Mouse (Mus musculus): ENCODE data around the gene Xirp2. TPM values are rescaled to one million over a fixed set of nuclear protein-coding genes. Genes with fewer than 3 reads are reported as not detected.

Gene Xirp2
- total RNA-seq, 1 experiment, result 0.13 TPM

DNA sequence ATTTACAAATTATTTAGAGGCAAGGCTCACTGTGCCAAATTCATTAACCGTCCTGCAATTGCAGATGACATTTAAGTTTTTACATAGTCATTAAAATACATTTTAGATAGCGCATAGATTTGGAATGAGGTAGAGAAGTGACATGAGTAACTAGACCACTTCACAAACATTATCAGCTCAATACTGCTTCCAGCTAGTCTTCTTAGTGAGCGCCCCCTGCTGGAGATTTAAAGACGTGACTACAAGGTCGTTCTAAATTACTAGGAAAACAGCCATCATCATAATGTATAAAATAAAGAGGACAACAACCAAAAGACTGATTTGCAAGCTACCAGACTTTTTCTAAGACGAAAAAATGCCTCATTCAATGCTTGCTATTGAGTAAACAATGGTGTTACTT, 32.0 kb downstream of the Xirp2 start:
- in situ Hi-C loops (cut with MboI; ENCODE audit: low sequenced_read_pairs in 2 of 2, unreplicated experiment in 2 of 2), result no loop called here

DNA sequence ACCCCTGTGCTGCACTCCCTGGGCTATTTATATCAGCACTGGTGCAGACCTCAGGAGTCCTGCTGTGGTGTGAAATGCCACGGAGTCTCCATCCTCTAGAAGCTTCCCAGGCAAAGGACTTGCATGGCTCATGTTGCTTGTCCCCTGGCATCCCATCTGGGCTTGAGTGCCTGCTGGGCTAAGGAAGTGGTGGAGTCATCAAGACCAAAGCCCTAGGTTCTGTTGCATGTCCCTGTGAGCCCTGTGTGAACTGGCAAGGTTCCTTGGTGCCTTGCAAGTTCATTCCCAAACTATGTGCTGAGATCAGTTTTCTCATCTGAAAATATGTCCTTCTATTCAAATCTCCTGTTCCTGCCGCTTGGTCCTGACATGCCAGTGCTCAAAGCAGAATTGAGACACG, 35.2 kb downstream of the Xirp2 start:
- Histone ChIP-seq H3K9ac (ENCODE audit: insufficient read depth, low read depth, low read length, poor library complexity, severe bottlenecking) (no peak overlapping the region), H3K9me3 (ENCODE audit: control insufficient read depth, insufficient read depth, low read depth, low read length) (no peaks in the 10 kb centered on the region), H3K36me3 (ENCODE audit: control insufficient read depth, insufficient read depth, low read length, poor library complexity, severe bottlenecking) (no peaks in the 10 kb centered on the region), H3K4me3 (ENCODE audit: insufficient read depth in 1 of 2, low read depth in 1 of 2, low read length in 2 of 2, poor library complexity in 1 of 2, severe bottlenecking in 1 of 2) (no peak overlapping the region), H3K27ac (ENCODE audit: insufficient read depth, low read depth, low read length, poor library complexity, severe bottlenecking) (no peak overlapping the region), H3K4me1 (ENCODE audit: control insufficient read depth in 2 of 2, insufficient read depth in 2 of 2, low read length in 2 of 2, poor library complexity in 1 of 2) (no peaks in the 10 kb centered on the region)
- in situ Hi-C loops (cut with MboI; ENCODE audit: low sequenced_read_pairs in 2 of 2, unreplicated experiment in 2 of 2), result no loop called here
- no peak for DNase-seq (ENCODE audit: low read depth, low spot score)
- no peak for TF ChIP-seq HCFC1 (IDR thresholded peaks at IDR 0.05; ENCODE audit: borderline replicate concordance, insufficient read depth, low read length)
- TF ChIP-seq MAFK (IDR thresholded peaks at IDR 0.05; ENCODE audit: insufficient read depth, low read depth, low read length), result no peak
- no peak for TF ChIP-seq ZC3H11A (IDR thresholded peaks at IDR 0.05; ENCODE audit: borderline replicate concordance, low read depth, low read length)
- no peak for TF ChIP-seq CHD2 (IDR thresholded peaks at IDR 0.05; ENCODE audit: low read depth, low read length)
- no peak for TF ChIP-seq ZNF384 (IDR thresholded peaks at IDR 0.05; ENCODE audit: low read depth, low read length)

More for the DNA sequence above, 32.0 kb downstream of the Xirp2 start:
- Histone ChIP-seq H3K4me1 (ENCODE audit: control insufficient read depth in 2 of 2, insufficient read depth in 2 of 2, low read length in 2 of 2, poor library complexity in 1 of 2) (no peaks in the 10 kb centered on the region), H3K9me3 (ENCODE audit: control insufficient read depth, insufficient read depth, low read depth, low read length) (no peaks in the 10 kb centered on the region), H3K27ac (ENCODE audit: insufficient read depth, low read depth, low read length, poor library complexity, severe bottlenecking) (no peak overlapping the region), H3K36me3 (ENCODE audit: control insufficient read depth, insufficient read depth, low read length, poor library complexity, severe bottlenecking) (no peaks in the 10 kb centered on the region), H3K9ac (ENCODE audit: insufficient read depth, low read depth, low read length, poor library complexity, severe bottlenecking) (no peak overlapping the region), H3K4me3 (ENCODE audit: insufficient read depth in 1 of 2, low read depth in 1 of 2, low read length in 2 of 2, poor library complexity in 1 of 2, severe bottlenecking in 1 of 2) (no peak overlapping the region)
- TF ChIP-seq MAFK (IDR thresholded peaks at IDR 0.05; ENCODE audit: insufficient read depth, low read depth, low read length), result no peak
- no peak for TF ChIP-seq ZC3H11A (IDR thresholded peaks at IDR 0.05; ENCODE audit: borderline replicate concordance, low read depth, low read length)
- DNase-seq (ENCODE audit: low read depth, low spot score), result peak; percentile 58

DNA sequence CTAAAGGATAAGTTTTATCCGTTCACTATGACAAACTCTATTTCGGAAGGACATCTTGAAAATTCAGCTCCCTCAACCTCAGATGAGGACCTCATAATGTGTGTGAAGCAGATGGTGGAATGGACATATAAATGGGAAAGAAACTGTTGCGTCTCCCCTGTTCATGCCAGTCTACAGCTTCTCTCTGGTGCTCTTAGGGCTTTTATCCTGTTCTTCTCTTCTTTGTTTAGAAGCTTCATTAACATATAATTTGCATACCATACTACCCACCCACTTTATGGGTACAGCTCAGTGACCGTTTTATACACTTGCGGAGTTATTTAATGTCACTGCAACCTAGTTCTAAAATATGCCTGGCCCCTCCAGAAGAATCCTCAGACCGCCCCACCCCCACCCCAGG, 40.9 kb downstream of the Xirp2 start:
- Histone ChIP-seq H3K4me3 (ENCODE audit: insufficient read depth in 1 of 2, low read depth in 1 of 2, low read length in 2 of 2, poor library complexity in 1 of 2, severe bottlenecking in 1 of 2) (no peak overlapping the region), H3K9ac (ENCODE audit: insufficient read depth, low read depth, low read length, poor library complexity, severe bottlenecking) (no peak overlapping the region), H3K4me1 (ENCODE audit: control insufficient read depth in 2 of 2, insufficient read depth in 2 of 2, low read length in 2 of 2, poor library complexity in 1 of 2) (no peaks in the 10 kb centered on the region), H3K27ac (ENCODE audit: insufficient read depth, low read depth, low read length, poor library complexity, severe bottlenecking) (no peak overlapping the region), H3K36me3 (ENCODE audit: control insufficient read depth, insufficient read depth, low read length, poor library complexity, severe bottlenecking) (no peaks in the 10 kb centered on the region), H3K9me3 (ENCODE audit: control insufficient read depth, insufficient read depth, low read depth, low read length) (no peaks in the 10 kb centered on the region)
- no peak for DNase-seq (ENCODE audit: low read depth, low spot score)
- in situ Hi-C loops (cut with MboI; ENCODE audit: low sequenced_read_pairs in 2 of 2, unreplicated experiment in 2 of 2), result no loop called here
- no peak for TF ChIP-seq ZC3H11A (IDR thresholded peaks at IDR 0.05; ENCODE audit: borderline replicate concordance, low read depth, low read length)

DNA sequence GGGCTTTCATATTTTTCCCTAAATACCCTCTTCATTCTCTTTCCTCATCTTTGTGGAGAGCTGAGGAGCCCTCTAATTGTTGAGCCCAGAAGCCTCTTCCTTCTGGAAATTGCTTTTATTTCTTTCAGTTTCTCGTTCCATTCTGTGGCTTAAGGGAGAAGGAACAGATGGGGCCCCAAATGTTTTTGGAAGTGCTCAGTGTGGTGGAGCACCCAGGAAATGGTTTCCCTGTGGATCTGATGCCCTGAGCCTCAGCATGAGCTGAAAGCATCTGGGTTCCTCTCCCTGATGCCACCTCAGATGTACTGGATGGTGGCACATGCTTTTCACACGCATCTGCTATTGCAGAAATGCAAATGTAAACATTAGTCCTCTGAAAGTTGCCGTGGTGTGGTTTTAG, 41.4 kb downstream of the Xirp2 start:
- no peaks in the 10 kb centered on the region for H3K4me1 ChIP-seq (ENCODE audit: control insufficient read depth in 2 of 2, insufficient read depth in 2 of 2, low read length in 2 of 2, poor library complexity in 1 of 2)
- no peak overlapping the region for H3K4me3 ChIP-seq (ENCODE audit: insufficient read depth in 1 of 2, low read depth in 1 of 2, low read length in 2 of 2, poor library complexity in 1 of 2, severe bottlenecking in 1 of 2)
- in situ Hi-C loops (cut with MboI; ENCODE audit: low sequenced_read_pairs in 2 of 2, unreplicated experiment in 2 of 2), result no loop called here
- no peaks in the 10 kb centered on the region for H3K9me3 ChIP-seq (ENCODE audit: control insufficient read depth, insufficient read depth, low read depth, low read length)
- TF ChIP-seq ZC3H11A (IDR thresholded peaks at IDR 0.05; ENCODE audit: borderline replicate concordance, low read depth, low read length), result no peak
- no peak for TF ChIP-seq CHD2 (IDR thresholded peaks at IDR 0.05; ENCODE audit: low read depth, low read length)
- TF ChIP-seq HCFC1 (IDR thresholded peaks at IDR 0.05; ENCODE audit: borderline replicate concordance, insufficient read depth, low read length), result no peak
- no peak for TF ChIP-seq MAFK (IDR thresholded peaks at IDR 0.05; ENCODE audit: insufficient read depth, low read depth, low read length)
- TF ChIP-seq ZNF384 (IDR thresholded peaks at IDR 0.05; ENCODE audit: low read depth, low read length), result no peak
- no peak overlapping the region for H3K9ac ChIP-seq (ENCODE audit: insufficient read depth, low read depth, low read length, poor library complexity, severe bottlenecking)
- no peak for DNase-seq (ENCODE audit: low read depth, low spot score)
- no peaks in the 10 kb centered on the region for H3K36me3 ChIP-seq (ENCODE audit: control insufficient read depth, insufficient read depth, low read length, poor library complexity, severe bottlenecking)
- no peak overlapping the region for H3K27ac ChIP-seq (ENCODE audit: insufficient read depth, low read depth, low read length, poor library complexity, severe bottlenecking)

DNA sequence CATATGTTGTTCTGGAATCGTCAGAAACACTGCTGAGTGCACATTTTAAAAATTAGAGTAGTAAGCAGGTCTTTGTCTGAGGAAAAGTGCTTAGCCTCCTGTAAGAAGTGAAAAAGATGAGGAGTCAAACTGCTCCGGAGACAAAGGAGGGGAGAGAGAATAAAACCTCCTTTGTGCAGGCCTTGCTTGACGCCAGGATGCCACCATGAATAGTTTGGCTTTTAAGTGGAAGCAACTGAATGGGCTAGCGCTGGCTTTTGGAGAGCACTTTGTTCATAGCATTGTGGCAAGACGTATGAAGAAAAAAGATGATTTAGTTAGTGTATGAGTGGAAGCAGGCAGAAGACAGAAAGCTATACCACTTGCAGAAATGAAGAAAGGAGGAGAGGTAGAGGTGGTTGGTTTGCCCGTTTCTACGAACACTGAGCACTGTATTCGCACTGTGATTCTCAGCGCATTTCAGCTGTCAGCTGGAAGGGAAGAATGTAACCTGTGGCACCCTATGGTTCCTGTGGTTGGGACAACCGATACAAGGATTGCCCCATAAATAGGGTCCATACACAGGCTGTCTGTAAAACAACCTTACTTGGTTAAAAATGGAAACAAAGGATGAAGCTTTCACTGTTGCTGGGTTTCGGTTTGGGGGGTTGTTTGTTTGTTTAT, 42.8 kb downstream of the Xirp2 start:
- TF ChIP-seq MAFK (IDR thresholded peaks at IDR 0.05; ENCODE audit: insufficient read depth, low read depth, low read length) (no peak), CHD2 (IDR thresholded peaks at IDR 0.05; ENCODE audit: low read depth, low read length) (no peak), ZC3H11A (IDR thresholded peaks at IDR 0.05; ENCODE audit: borderline replicate concordance, low read depth, low read length) (no peak), HCFC1 (IDR thresholded peaks at IDR 0.05; ENCODE audit: borderline replicate concordance, insufficient read depth, low read length) (no peak), ZNF384 (IDR thresholded peaks at IDR 0.05; ENCODE audit: low read depth, low read length) (no peak)
- Histone ChIP-seq H3K27ac (ENCODE audit: insufficient read depth, low read depth, low read length, poor library complexity, severe bottlenecking) (no peak overlapping the region), H3K4me1 (ENCODE audit: control insufficient read depth in 2 of 2, insufficient read depth in 2 of 2, low read length in 2 of 2, poor library complexity in 1 of 2) (no peaks in the 10 kb centered on the region), H3K36me3 (ENCODE audit: control insufficient read depth, insufficient read depth, low read length, poor library complexity, severe bottlenecking) (no peaks in the 10 kb centered on the region), H3K4me3 (ENCODE audit: insufficient read depth in 1 of 2, low read depth in 1 of 2, low read length in 2 of 2, poor library complexity in 1 of 2, severe bottlenecking in 1 of 2) (no peak overlapping the region), H3K9me3 (ENCODE audit: control insufficient read depth, insufficient read depth, low read depth, low read length) (no peaks in the 10 kb centered on the region), H3K9ac (ENCODE audit: insufficient read depth, low read depth, low read length, poor library complexity, severe bottlenecking) (no peak overlapping the region)
- no peak for DNase-seq (ENCODE audit: low read depth, low spot score)
- in situ Hi-C loops (cut with MboI; ENCODE audit: low sequenced_read_pairs in 2 of 2, unreplicated experiment in 2 of 2), result no loop called here
